Mouse (Mus musculus): ENCODE measurements around the gene Cnn2. TPM values are rescaled to one million over a fixed set of nuclear protein-coding genes. Genes with fewer than 3 reads are reported as not detected.

The Cnn2 gene
- polyA plus RNA-seq, 1 experiment from 2014 or later, result 45.8 TPM

- H3K4me1 ChIP-seq (replicated peaks), result peaks cover 66% of the 10 kb centered on the region
- ATAC-seq (ENCODE audit: low read depth), result no peak
Observed at GRCm38 (mm10) chr10:79983670-79984069, 4.7 kb upstream of the Cnn2 start.

GRCm38 (mm10) chr10:79984195-79984816 lies 4.1 kb upstream of the Cnn2 start, which contains the start of gene Tmem259:
TSS of gene Tmem259 (minus strand) at chr10:79984330.
- DNase-seq, result peak; percentile 86
- peak within 1 kb of the TSS; percentile 94 for H3K4me2 ChIP-seq
- H3K36me3 ChIP-seq, result peaks cover 20% of the 10 kb centered on the region
- peaks cover 22% of the 10 kb centered on the region for H3K27me3 ChIP-seq
- peak within 1 kb of the TSS; percentile 89 for H3K4me3 ChIP-seq (replicated peaks)
- under 1% methylated on average over 42 of the region's 49 CpGs for WGBS (ENCODE audit: insufficient replicate concordance)
- H3K9me3 ChIP-seq (replicated peaks), result no peaks in the 10 kb centered on the region
- H3K4me1 ChIP-seq (replicated peaks), result peaks cover 72% of the 10 kb centered on the region
- peak within 1 kb of the TSS; percentile 99 for H3K27ac ChIP-seq
- ATAC-seq (ENCODE audit: low read depth), result peak; percentile 70
- H3K9ac ChIP-seq, result peak within 1 kb of the TSS; percentile 95

More at GRCm38 (mm10) chr10:79983670-79984069, 4.7 kb upstream of the Cnn2 start:
- under 1% methylated on average over 21 of the region's 21 CpGs for WGBS (ENCODE audit: insufficient replicate concordance)
- Histone ChIP-seq H3K9me3 (replicated peaks) (peaks cover 2% of the 10 kb centered on the region; the same call in 1 of the 2 replicates), H3K36me3 (peaks cover 26% of the 10 kb centered on the region), H3K4me2 (peak overlapping the region; percentile 94), H3K27ac (peak overlapping the region; percentile 99), H3K27me3 (peaks cover 15% of the 10 kb centered on the region), H3K4me3 (replicated peaks) (peak overlapping the region; percentile 89), H3K9ac (peak overlapping the region; percentile 95)
- DNase-seq, result peak; percentile 74

- Histone ChIP-seq H3K4me1 (replicated peaks) (peaks cover 78% of the 10 kb centered on the region), H3K9me3 (replicated peaks) (no peaks in the 10 kb centered on the region), H3K4me2 (peak overlapping the region; percentile 94), H3K9ac (peak overlapping the region; percentile 95), H3K36me3 (peaks cover 14% of the 10 kb centered on the region), H3K27ac (peak overlapping the region; percentile 99), H3K27me3 (peaks cover 27% of the 10 kb centered on the region), H3K4me3 (replicated peaks) (peak overlapping the region; percentile 89)
- ATAC-seq (ENCODE audit: low read depth), result peak; percentile 83
- DNase-seq, result peak; percentile 97
- under 1% methylated on average over 22 of the region's 22 CpGs for WGBS (ENCODE audit: insufficient replicate concordance)
Observed at GRCm38 (mm10) chr10:79984871-79985270, 3.5 kb upstream of the Cnn2 start.

DNA sequence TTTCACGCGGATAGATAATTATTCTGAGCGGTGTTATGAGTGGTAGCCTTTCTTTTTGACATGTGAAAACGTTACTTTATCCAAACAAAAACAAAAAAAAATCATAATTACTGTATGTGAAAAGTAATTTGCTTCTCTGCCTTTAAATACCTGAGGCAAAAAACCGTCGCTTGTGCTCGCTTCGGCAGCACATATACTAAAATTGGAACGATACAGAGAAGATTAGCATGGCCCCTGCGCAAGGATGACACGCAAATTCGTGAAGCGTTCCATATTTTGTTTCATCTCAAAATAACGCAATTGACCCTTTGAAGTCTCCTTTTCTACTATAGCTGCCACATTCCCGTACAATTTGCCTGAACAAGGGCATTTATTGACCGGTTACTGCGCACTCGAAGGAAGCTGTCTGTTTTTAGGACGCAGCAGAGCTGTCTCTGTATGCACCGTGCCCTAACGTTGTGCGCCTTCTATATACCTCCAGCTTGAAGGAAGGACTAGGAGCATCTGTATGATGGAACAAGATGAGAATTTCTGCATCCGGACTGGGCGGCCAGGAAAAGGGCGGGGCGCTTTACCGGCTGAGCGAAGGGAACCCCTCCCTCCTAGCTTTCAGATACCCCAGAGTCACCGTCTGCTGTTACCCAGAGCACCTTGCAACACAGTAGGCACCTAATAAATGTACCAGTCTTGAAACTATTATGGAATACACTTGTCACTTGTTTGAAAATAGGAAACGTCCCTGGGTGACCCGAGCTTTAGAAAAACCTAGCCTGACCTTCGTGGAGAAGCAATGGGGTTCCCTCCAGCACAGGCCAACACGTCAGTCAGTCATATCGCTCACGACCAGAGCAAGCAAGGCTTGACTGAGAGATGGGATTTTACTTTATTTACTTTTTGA lies 2.8 kb upstream of the Cnn2 start:
- Histone ChIP-seq H3K9ac (peak overlapping the region; percentile 95), H3K4me2 (peak overlapping the region; percentile 94), H3K27me3 (peaks cover 31% of the 10 kb centered on the region), H3K4me3 (replicated peaks) (peak overlapping the region; percentile 89), H3K4me1 (replicated peaks) (peaks cover 77% of the 10 kb centered on the region), H3K9me3 (replicated peaks) (no peaks in the 10 kb centered on the region), H3K27ac (peak overlapping the region; percentile 99), H3K36me3 (peaks cover 11% of the 10 kb centered on the region)
- 2% methylated on average over 35 of the region's 35 CpGs for WGBS (ENCODE audit: insufficient replicate concordance)
- ATAC-seq (ENCODE audit: low read depth) (peak; percentile 59), DNase-seq (peak; percentile 79)

DNA sequence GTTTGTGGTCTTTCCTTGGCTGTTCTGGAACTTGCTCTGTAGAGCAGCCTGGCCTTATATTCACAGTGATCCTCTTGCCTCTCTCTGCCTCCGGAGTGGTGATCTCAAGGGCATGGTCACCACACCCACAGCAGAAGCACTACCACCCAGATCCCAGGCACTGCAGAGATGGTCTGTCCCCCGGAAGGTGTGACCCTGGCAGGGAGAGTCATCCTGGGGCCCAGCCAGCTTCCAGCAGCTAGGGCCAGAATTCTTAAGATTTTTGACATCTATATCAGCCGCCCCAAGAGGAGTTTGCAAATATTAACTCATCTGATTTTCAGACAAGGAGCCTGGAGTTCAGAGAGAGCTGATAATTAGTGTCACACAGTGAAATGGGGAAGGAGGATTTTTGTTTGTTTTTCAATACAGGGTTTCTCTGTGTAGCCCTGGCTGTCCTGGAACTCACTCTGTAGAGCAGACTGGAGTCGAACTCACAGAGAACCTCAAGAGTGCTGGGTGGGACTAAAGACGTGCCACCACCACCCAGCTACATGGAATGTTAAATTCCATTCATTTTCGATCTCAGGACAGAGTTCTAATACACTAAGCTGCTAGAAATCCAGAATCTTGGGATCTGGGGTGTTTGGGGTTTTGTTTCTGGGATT lies 2.0 kb upstream of the Cnn2 start:
- Histone ChIP-seq H3K4me2 (peak overlapping the region; percentile 94), H3K9ac (peak overlapping the region; percentile 95), H3K4me3 (replicated peaks) (peak overlapping the region; percentile 89), H3K9me3 (replicated peaks) (no peaks in the 10 kb centered on the region), H3K4me1 (replicated peaks) (peaks cover 76% of the 10 kb centered on the region), H3K27ac (peak overlapping the region; percentile 99), H3K27me3 (peaks cover 34% of the 10 kb centered on the region), H3K36me3 (peaks cover 11% of the 10 kb centered on the region)
- ATAC-seq (ENCODE audit: low read depth), result peak; percentile 57
- peak; percentile 64 for DNase-seq
- WGBS (ENCODE audit: insufficient replicate concordance), result 22% methylated on average over 6 of the region's 6 CpGs

GRCm38 (mm10) chr10:79986963-79987362 lies 1.4 kb upstream of the Cnn2 start:
- peak overlapping the region; percentile 99 for H3K27ac ChIP-seq
- H3K27me3 ChIP-seq, result peaks cover 34% of the 10 kb centered on the region
- DNase-seq, result peak; percentile 77
- H3K4me3 ChIP-seq (replicated peaks), result peak overlapping the region; percentile 89
- peaks cover 12% of the 10 kb centered on the region for H3K36me3 ChIP-seq
- H3K9me3 ChIP-seq (replicated peaks), result peaks cover 5% of the 10 kb centered on the region; the same call in 1 of the 2 replicates
- no peak for ATAC-seq (ENCODE audit: low read depth)
- peak overlapping the region; percentile 94 for H3K4me2 ChIP-seq
- peak overlapping the region; percentile 95 for H3K9ac ChIP-seq
- WGBS (ENCODE audit: insufficient replicate concordance), result 1% methylated on average over 11 of the region's 11 CpGs
- H3K4me1 ChIP-seq (replicated peaks), result peaks cover 70% of the 10 kb centered on the region

- Histone ChIP-seq H3K27ac (peak overlapping the region; percentile 99), H3K27me3 (peaks cover 34% of the 10 kb centered on the region), H3K9me3 (replicated peaks) (peaks cover 8% of the 10 kb centered on the region; the same call in 1 of the 2 replicates), H3K9ac (peak overlapping the region; percentile 73), H3K4me3 (replicated peaks) (peak overlapping the region; percentile 89), H3K4me2 (peak overlapping the region; percentile 94), H3K36me3 (peaks cover 21% of the 10 kb centered on the region), H3K4me1 (replicated peaks) (peaks cover 62% of the 10 kb centered on the region)
- ATAC-seq (ENCODE audit: low read depth) (no peak), DNase-seq (no peak)
- 15% methylated on average over 27 of the region's 27 CpGs for WGBS (ENCODE audit: insufficient replicate concordance)
Observed at GRCm38 (mm10) chr10:79987771-79988505, 446 bp upstream of the Cnn2 start.

- H3K9ac ChIP-seq, result peak overlapping the region; percentile 73
- peak overlapping the region; percentile 94 for H3K4me2 ChIP-seq
- H3K27ac ChIP-seq, result 0 out of 2 replicates have a peak overlapping the region, but pooled peaks have one; percentile 38
- H3K9me3 ChIP-seq (replicated peaks), result peaks cover 8% of the 10 kb centered on the region; the same call in 1 of the 2 replicates
- 37% methylated on average over 8 of the region's 8 CpGs for WGBS (ENCODE audit: insufficient replicate concordance)
- peaks cover 34% of the 10 kb centered on the region for H3K36me3 ChIP-seq
- H3K4me3 ChIP-seq (replicated peaks), result peak overlapping the region; percentile 89
- H3K27me3 ChIP-seq, result peaks cover 34% of the 10 kb centered on the region
- DNase-seq (no peak), ATAC-seq (ENCODE audit: low read depth) (no peak)
- H3K4me1 ChIP-seq (replicated peaks), result peaks cover 65% of the 10 kb centered on the region
Observed at GRCm38 (mm10) chr10:79989272-79989786, 945 bp downstream of the Cnn2 start.

- no peak for ATAC-seq (ENCODE audit: low read depth)
- Histone ChIP-seq H3K27ac (0 out of 2 replicates have a peak overlapping the region, but pooled peaks have one; percentile 18), H3K4me2 (peak overlapping the region; percentile 94), H3K27me3 (peaks cover 34% of the 10 kb centered on the region), H3K9ac (peak overlapping the region; percentile 73; the same call in 1 of the 2 replicates), H3K36me3 (peaks cover 35% of the 10 kb centered on the region), H3K9me3 (replicated peaks) (peaks cover 8% of the 10 kb centered on the region; the same call in 1 of the 2 replicates), H3K4me1 (replicated peaks) (peaks cover 70% of the 10 kb centered on the region), H3K4me3 (replicated peaks) (peak overlapping the region; percentile 89)
- WGBS (ENCODE audit: insufficient replicate concordance), result 53% methylated on average over 15 of the region's 15 CpGs
- DNase-seq, result no peak
Observed at GRCm38 (mm10) chr10:79989870-79990269, 1.5 kb downstream of the Cnn2 start.

DNA sequence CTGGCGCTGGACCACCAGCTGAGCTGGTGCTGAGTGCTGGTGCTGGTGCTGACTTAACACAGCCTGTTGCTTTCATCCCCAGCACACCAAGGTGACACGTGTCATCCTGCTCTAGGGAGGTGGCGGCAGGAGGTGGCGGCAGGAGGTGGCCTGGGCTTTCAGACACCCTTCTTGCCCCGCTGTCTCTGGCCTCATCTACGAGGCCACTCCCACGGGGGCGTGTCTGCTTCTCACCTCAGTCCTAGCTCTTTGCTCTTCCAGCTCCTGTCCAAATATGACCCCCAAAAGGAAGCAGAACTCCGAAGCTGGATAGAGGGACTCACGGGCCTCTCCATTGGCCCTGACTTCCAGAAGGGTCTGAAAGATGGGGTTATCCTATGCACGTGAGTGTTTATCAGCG lies 2.7 kb downstream of the Cnn2 start:
- DNase-seq (no peak), ATAC-seq (ENCODE audit: low read depth) (no peak)
- H3K27ac ChIP-seq, result no peak overlapping the region
- peaks cover 34% of the 10 kb centered on the region for H3K27me3 ChIP-seq
- no peak overlapping the region for H3K4me3 ChIP-seq (replicated peaks)
- H3K4me1 ChIP-seq (replicated peaks), result peaks cover 75% of the 10 kb centered on the region
- no peak overlapping the region for H3K9ac ChIP-seq
- H3K36me3 ChIP-seq, result peaks cover 35% of the 10 kb centered on the region
- peak overlapping the region; percentile 8; the same call in 1 of the 2 replicates for H3K4me2 ChIP-seq
- 67% methylated on average over 12 of the region's 12 CpGs for WGBS (ENCODE audit: insufficient replicate concordance)
- peaks cover 8% of the 10 kb centered on the region; the same call in 1 of the 2 replicates for H3K9me3 ChIP-seq (replicated peaks)
